Mouse (Mus musculus) midbrain, embryonic 16.5 days (tissue): ENCODE data around the gene Sar1a. TPM values are rescaled to one million over a fixed set of nuclear protein-coding genes. Genes with fewer than 3 reads are reported as not detected.
A peak's percentile ranks its signal among the peaks of the same experiment; 100 is the strongest.

Experiments used
- ATAC-seq: fragments of 200-750 bp; cut with Nextera tagmentation; 2 replicates; pipeline ENCODE4 v1.8.0; 2017; ENCODE audit warnings: moderate TSS enrichment
- H3K27ac ChIP-seq: fragments of 300-500 bp; sonication (generic); 2 replicates; pipeline ENCODE4 v1.5.1; 2014; ENCODE audit warnings: mild to moderate bottlenecking, low read length, mixed read lengths
- H3K27me3 ChIP-seq: fragments of 300-500 bp; sonication (generic); 2 replicates; pipeline ENCODE4 v1.6.1; 2014; ENCODE audit warnings: low read depth, low read length, mixed read lengths; ENCODE audit not compliant: control insufficient read depth, insufficient read depth
- H3K36me3 ChIP-seq: fragments of 300-500 bp; sonication (generic); 2 replicates; pipeline ENCODE4 v1.6.1; 2014; ENCODE audit warnings: mild to moderate bottlenecking, low read length, moderate library complexity, mixed read lengths; ENCODE audit not compliant: control insufficient read depth, insufficient read depth
- H3K4me1 ChIP-seq: fragments of 300-500 bp; sonication (generic); 2 replicates; pipeline ENCODE4 v1.6.1; 2014; ENCODE audit warnings: mild to moderate bottlenecking, low read length, mixed read lengths; ENCODE audit not compliant: control insufficient read depth, insufficient read depth
- H3K4me2 ChIP-seq: fragments of 300-500 bp; sonication (generic); 2 replicates; pipeline ENCODE4 v1.6.1; 2014; ENCODE audit warnings: mild to moderate bottlenecking, low read length, mixed read lengths
- H3K4me3 ChIP-seq: fragments of 300-500 bp; sonication (generic); 2 replicates; pipeline ENCODE4 v1.5.1; 2014; ENCODE audit warnings: low read depth, mild to moderate bottlenecking, low read length, moderate library complexity, mixed read lengths
- H3K9ac ChIP-seq: fragments of 300-500 bp; sonication (generic); 2 replicates; pipeline ENCODE4 v1.6.1; 2014; ENCODE audit warnings: low read depth, low read length, mixed read lengths
- H3K9me3 ChIP-seq: fragments of 300-500 bp; sonication (generic); replicated peaks from 2 replicates; pipeline ENCODE4 v1.6.1; 2014; ENCODE audit warnings: mild to moderate bottlenecking, low read length, mixed read lengths; ENCODE audit not compliant: control insufficient read depth, poor library complexity, severe bottlenecking
- WGBS: fragments of 180-500 bp; shearing (Covaris S2); extraction: QIAGEN DNeasy Blood & Tissue Kit; methylation state at CpG from one replicate; pipeline ENCODE4 v1.1.7; 2014; 5-methylcytosine and 5-hydroxymethylcytosine counted together
- polyA plus RNA-seq: library from polyadenylated mRNA; unstranded; fragments of >200 nt; fragmentation: Nextera tagmentation; extraction: Ambion mirVana; gene quantifications from 2 replicates; pipeline ENCODE4 v1.2.1, GENCODE M21; 2015

Sar1a gene
- polyA plus RNA-seq, 1 experiment from 2014 or later = 197 TPM

DNA sequence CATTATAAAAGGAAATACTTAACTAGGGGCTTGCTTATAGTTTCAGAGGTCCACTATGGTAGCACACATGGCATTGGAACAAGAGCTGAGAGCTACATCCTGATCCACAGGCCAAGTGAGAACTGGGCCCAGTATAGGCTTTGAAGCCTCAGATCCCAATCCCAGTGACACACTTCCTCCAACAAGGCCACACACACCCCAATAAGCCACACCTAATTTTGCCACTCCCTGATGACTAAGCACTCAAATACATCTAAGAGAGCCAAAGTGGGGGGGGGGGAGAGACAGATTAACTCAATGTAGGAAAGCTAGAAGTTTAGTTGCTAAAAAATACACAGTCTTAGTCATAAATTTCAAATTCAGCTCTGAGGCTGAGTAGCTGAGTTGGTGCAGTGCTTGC, 10.2 kb upstream of the Sar1a start:
- no peak for ATAC-seq
- no peaks in the 10 kb centered on the region for H3K9me3 ChIP-seq
- H3K4me3 ChIP-seq = no peak overlapping the region
- H3K27me3 ChIP-seq = no peaks in the 10 kb centered on the region
- H3K36me3 ChIP-seq = peaks cover 54% of the 10 kb centered on the region
- no peaks in the 10 kb centered on the region for H3K4me1 ChIP-seq
- H3K27ac ChIP-seq = no peak overlapping the region
- no peak overlapping the region for H3K4me2 ChIP-seq
- no peak overlapping the region for H3K9ac ChIP-seq

DNA sequence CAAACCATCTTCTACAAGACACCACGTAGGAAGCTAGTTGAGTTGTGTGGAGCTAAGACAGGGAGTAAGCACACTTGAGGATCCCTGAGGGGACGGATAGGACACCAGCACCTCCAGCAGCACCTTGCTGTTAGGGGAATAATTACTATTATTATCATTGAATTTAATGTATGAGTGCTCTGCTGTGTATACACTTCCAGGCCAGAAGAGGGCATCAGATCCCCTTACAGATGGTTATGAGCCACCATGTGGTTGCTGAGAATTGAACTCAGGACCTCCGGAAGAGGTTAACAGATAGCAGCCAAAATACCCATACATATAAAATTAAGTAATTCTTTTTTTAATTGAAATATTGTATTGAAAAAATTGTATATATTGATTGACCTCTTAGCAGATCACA, 9.3 kb upstream of the Sar1a start:
- ATAC-seq = no peak

DNA sequence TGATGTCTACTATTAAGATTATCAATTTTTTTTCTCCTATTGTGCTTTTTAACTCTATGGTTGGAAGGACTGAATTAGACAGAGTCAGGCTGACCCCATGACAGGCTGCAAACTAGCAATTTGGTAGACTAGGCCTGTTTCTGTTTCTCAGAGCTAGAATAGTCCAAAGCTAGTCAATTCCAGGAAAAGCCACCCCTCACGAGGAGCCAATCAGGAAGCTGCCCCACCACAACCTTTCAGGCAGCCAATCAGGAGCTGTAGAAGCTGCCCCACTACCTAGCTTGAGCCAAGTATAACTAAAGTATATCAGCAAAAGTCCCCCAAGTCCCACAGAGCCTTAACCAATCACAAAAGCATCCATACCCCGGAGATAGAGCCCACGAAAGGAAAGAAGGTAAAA, 4.2 kb upstream of the Sar1a start:
- H3K36me3 ChIP-seq = peaks cover 26% of the 10 kb centered on the region
- WGBS = 80% methylated on average over 3 of the region's 3 CpGs
- H3K4me2 ChIP-seq = no peak overlapping the region
- H3K9me3 ChIP-seq = no peaks in the 10 kb centered on the region
- H3K9ac ChIP-seq = no peak overlapping the region
- no peaks in the 10 kb centered on the region for H3K27me3 ChIP-seq
- ATAC-seq = no peak
- H3K4me1 ChIP-seq = peaks cover 6% of the 10 kb centered on the region
- no peak overlapping the region for H3K4me3 ChIP-seq
- H3K27ac ChIP-seq = no peak overlapping the region

More for the DNA sequence above, 9.3 kb upstream of the Sar1a start:
- no peak overlapping the region for H3K27ac ChIP-seq
- 95% methylated on average over 3 of the region's 3 CpGs for WGBS
- peaks cover 50% of the 10 kb centered on the region for H3K36me3 ChIP-seq
- H3K4me1 ChIP-seq = no peaks in the 10 kb centered on the region
- H3K27me3 ChIP-seq = no peaks in the 10 kb centered on the region
- H3K9me3 ChIP-seq = no peaks in the 10 kb centered on the region
- no peak overlapping the region for H3K4me2 ChIP-seq
- H3K4me3 ChIP-seq = no peak overlapping the region
- H3K9ac ChIP-seq = no peak overlapping the region

DNA sequence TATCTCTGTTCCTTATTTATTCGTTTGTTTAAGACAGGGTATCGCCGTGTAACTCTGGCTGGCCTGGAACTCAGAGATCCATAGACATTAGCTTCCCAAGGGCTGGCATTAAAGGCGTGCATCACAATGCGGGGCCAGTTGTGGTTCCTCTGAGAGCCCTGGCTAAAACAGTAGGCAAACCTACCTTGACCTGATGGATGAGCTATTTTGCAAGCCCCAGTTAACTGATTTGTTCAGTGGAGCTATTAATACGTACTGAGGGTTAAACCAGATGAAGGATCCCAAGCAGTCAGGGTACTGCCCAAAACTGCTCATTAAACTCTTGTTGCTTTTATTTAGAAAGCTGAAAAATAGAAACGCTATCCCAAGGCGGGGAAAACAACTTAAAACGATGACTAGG, 554 bp upstream of the Sar1a start:
- H3K4me3 ChIP-seq = peak overlapping the region; percentile 96
- no peaks in the 10 kb centered on the region for H3K27me3 ChIP-seq
- WGBS = 33% methylated on average over 9 of the region's 9 CpGs
- peaks cover 7% of the 10 kb centered on the region for H3K36me3 ChIP-seq
- peak overlapping the region; percentile 72 for H3K4me2 ChIP-seq
- ATAC-seq = peak; percentile 15
- peak overlapping the region; percentile 97 for H3K9ac ChIP-seq
- H3K9me3 ChIP-seq = no peaks in the 10 kb centered on the region
- peaks cover 18% of the 10 kb centered on the region for H3K4me1 ChIP-seq
- peak overlapping the region; percentile 81 for H3K27ac ChIP-seq

DNA sequence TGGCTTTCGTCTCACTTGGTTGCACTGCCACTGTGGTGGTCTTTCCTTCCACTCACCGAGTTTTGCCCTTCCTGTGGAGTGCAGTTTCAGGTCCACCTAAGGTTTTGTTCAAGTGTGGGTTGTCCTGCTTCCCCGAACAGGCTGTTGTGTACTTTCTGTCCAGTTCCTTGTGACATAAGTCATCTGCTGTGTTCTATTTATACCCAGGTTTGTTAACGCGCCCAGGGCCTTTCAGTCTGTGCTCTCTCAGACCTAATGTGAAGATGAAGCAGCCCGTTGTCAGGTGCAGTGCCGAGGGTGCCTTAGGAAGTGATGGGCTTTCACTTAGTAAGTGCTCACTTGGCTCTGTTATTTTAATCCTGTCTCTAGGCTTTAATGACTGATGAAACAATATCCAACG, 9.3 kb downstream of the Sar1a start:
- 93% methylated on average over 8 of the region's 8 CpGs for WGBS
- Histone ChIP-seq H3K27ac (no peak overlapping the region), H3K4me1 (no peaks in the 10 kb centered on the region), H3K9me3 (no peaks in the 10 kb centered on the region), H3K36me3 (peaks cover 47% of the 10 kb centered on the region), H3K27me3 (no peaks in the 10 kb centered on the region), H3K4me3 (no peak overlapping the region), H3K9ac (no peak overlapping the region), H3K4me2 (no peak overlapping the region)
- no peak for ATAC-seq

DNA sequence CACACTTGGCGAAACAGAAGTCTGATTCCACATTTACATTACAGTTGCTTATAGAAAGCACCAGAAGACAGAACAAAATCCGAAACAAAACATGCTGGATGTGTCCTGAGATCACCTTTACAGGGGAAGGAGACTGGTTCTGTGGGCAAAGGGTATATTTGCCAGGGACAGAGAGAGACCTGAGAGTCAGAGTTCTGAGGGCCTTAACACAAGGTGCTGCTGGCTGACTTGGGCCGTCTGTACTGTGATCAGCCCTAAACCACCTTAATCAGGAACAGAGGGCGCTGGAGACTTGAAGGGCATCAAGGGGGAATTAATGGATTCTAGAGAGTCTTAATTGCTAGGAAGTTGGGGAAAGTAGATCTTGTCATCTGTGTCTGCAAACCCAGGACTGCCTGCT, 13.5 kb downstream of the Sar1a start:
- peaks cover 30% of the 10 kb centered on the region for H3K36me3 ChIP-seq
- 74% methylated on average over 4 of the region's 4 CpGs for WGBS

DNA sequence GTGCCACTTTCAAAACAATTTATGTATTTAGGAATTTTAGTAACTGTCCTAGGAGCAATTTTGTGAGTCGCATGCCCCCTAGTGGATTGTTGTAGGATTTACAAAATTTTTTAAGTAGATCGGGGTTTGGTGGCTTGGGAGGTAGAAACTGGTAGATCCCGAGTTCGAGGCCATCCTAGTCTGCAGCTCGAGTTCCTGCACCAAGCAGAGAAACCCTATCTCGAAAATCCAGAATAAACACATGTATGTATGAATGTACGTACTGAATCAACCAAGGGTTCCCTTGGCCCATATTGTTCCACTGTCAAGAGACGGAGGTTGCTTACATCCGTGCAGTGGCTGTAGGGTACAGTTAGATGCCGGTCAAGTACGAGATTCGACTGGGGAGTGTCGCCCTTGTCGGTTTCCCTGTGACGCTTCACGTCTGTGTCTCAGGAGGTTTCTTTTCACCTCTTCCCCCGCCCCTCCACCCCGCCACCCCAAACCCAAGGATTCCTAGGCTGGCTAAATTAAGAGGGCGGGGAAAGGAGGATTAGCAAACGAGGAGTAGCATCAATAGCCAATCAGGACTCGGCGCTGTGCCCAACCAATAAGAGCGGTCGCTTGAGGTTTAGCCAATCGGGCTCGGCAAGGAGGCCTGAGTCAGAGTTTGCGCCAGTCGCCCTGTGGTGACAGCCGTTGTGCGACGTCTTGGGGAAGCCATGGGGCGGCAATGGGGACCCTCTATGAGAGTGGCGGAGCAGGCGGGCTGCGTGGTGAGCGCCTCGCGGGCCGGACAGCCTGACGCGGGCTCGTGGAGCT, 15.0 kb downstream of the Sar1a start, which contains the start of gene Tysnd1:
TSS of gene Tysnd1 (plus strand) at position 645 of the 801 bp plus-strand sequence.
- Histone ChIP-seq H3K4me1 (peaks cover 22% of the 10 kb centered on the region), H3K4me2 (peak within 1 kb of the TSS; percentile 100), H3K27me3 (no peaks in the 10 kb centered on the region), H3K9ac (peak within 1 kb of the TSS; percentile 81), H3K9me3 (no peaks in the 10 kb centered on the region), H3K27ac (peak within 1 kb of the TSS; percentile 76), H3K36me3 (peaks cover 20% of the 10 kb centered on the region), H3K4me3 (peak within 1 kb of the TSS; percentile 95)
- WGBS = 1% methylated on average over 40 of the region's 42 CpGs
- peak; percentile 97 for ATAC-seq

More for the DNA sequence above, 13.5 kb downstream of the Sar1a start:
- Histone ChIP-seq H3K4me2 (no peak overlapping the region), H3K9ac (no peak overlapping the region), H3K27ac (no peak overlapping the region), H3K4me3 (no peak overlapping the region), H3K27me3 (no peaks in the 10 kb centered on the region), H3K9me3 (no peaks in the 10 kb centered on the region), H3K4me1 (peaks cover 22% of the 10 kb centered on the region)
- no peak for ATAC-seq

DNA sequence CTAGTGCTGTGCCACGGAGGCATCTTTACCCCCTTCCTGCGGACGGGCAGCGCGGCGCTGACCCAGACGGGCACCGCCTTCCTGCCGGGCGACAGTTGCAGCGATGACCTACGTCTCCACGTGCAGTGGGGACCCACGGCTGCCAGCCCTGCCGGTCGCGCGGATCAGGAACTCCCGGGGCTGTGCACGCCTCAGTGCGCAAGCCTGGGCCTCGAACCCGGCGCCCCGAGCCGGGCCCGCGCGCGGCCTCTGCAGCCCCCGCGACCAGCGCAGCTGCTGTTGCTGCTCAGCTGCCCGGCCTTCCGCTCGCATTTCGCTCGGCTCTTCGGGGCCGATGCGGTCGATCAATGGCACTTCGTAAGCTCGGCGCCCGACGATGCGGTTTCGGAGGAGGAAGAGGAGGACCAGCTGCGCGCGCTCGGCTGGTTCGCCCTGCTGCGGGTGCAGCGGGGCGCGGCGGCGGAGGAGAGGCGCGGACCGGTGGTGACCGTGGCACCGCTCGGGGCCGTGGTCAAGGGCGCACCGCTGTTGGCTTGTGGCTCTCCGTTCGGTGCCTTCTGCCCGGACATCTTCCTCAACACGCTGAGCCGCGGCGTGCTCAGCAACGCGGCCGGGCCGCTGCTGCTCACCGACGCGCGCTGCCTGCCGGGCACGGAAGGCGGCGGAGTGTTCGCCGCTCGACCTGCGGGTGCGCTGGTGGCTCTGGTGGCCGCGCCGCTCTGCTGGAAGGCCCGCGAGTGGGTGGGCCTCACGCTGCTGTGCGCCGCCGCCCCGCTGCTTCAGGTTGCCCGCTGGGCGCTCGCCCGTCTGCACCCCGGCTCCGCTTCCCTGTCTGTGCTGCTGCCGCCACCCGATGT, 15.8 kb downstream of the Sar1a start:
- ATAC-seq = peak; percentile 4; the same call in 1 of the 2 replicates
- Histone ChIP-seq H3K9ac (peak overlapping the region; percentile 81), H3K36me3 (peaks cover 16% of the 10 kb centered on the region), H3K4me3 (peak overlapping the region; percentile 95), H3K27ac (peak overlapping the region; percentile 73), H3K4me1 (peaks cover 22% of the 10 kb centered on the region), H3K9me3 (no peaks in the 10 kb centered on the region), H3K27me3 (no peaks in the 10 kb centered on the region), H3K4me2 (peak overlapping the region; percentile 100)
- under 1% methylated on average over 103 of the region's 111 CpGs for WGBS

DNA sequence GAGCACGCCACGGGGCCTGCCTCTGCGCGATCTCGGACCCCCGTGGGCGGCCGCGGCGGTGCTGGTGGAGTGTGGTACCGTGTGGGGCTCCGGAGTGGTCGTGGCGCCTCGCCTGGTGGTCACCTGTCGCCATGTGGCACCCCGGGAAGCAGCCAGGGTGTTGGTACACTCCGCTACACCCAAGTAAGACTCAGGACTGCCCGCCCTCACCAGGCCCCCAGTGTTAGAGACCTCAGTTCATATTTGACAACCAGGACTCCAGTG, 16.4 kb downstream of the Sar1a start:
- H3K4me1 ChIP-seq = peaks cover 22% of the 10 kb centered on the region
- peak overlapping the region; percentile 81 for H3K9ac ChIP-seq
- no peaks in the 10 kb centered on the region for H3K9me3 ChIP-seq
- H3K27ac ChIP-seq = no peak overlapping the region
- peak overlapping the region; percentile 100 for H3K4me2 ChIP-seq
- H3K36me3 ChIP-seq = peaks cover 13% of the 10 kb centered on the region
- no peaks in the 10 kb centered on the region for H3K27me3 ChIP-seq
- 9% methylated on average over 19 of the region's 19 CpGs for WGBS
- H3K4me3 ChIP-seq = peak overlapping the region; percentile 95
- no peak for ATAC-seq
